Mouse (Mus musculus) macrophage (primary cell): ENCODE results near the gene Mapk8ip1. TPM values are rescaled to one million over a fixed set of nuclear protein-coding genes. Genes with fewer than 3 reads are reported as not detected.

Experiments
- H3K27ac ChIP-seq: fragments of 350-480 bp; formaldehyde crosslinking; 2 replicates; pipeline ENCODE4 v1.9.0; 2021
- H3K36me3 ChIP-seq: fragments of 350-480 bp; formaldehyde crosslinking; 2 replicates; pipeline ENCODE4 v1.9.0; 2021; ENCODE audit errors: inconsistent target
- H3K4me3 ChIP-seq: fragments of 350-480 bp; formaldehyde crosslinking; 2 replicates; pipeline ENCODE4 v1.9.0; 2021; ENCODE audit errors: inconsistent target
- H3K79me2 ChIP-seq: fragments of 350-480 bp; formaldehyde crosslinking; 2 replicates; pipeline ENCODE4 v1.9.0; 2021; ENCODE audit errors: inconsistent target
- WGBS: methylation state at CpG from one replicate; pipeline ENCODE4 v1.1.7; 2026; ENCODE audit warnings: inconsistent platforms; ENCODE audit not compliant: missing documents; 5-methylcytosine and 5-hydroxymethylcytosine counted together
- polyA plus RNA-seq: library from polyadenylated mRNA; stranded (reverse); fragments of 250-400 nt; gene quantifications from 3 replicates; pipeline ENCODE4 v1.2.4, GENCODE M21; 2018; ENCODE audit warnings: inconsistent platforms

The Mapk8ip1 gene
- polyA plus RNA-seq, 1 experiment from 2014 or later, result 0.09 TPM

- no peak overlapping the region for H3K4me3 ChIP-seq
- WGBS, result 84% methylated on average over 6 of the region's 6 CpGs
- no peak overlapping the region for H3K27ac ChIP-seq
- H3K36me3 ChIP-seq, result no peaks in the 10 kb centered on the region
- H3K79me2 ChIP-seq, result no peaks in the 10 kb centered on the region
Measured at GRCm38 (mm10) chr2:92390206-92390930, 10.7 kb downstream of the Mapk8ip1 start.

- H3K4me3 ChIP-seq, result no peak overlapping the region
- H3K27ac ChIP-seq, result no peak overlapping the region
- no peaks in the 10 kb centered on the region for H3K36me3 ChIP-seq
- 42% methylated on average over 10 of the region's 10 CpGs for WGBS
- no peaks in the 10 kb centered on the region for H3K79me2 ChIP-seq
Measured at GRCm38 (mm10) chr2:92389645-92390044, 11.4 kb downstream of the Mapk8ip1 start.

- Histone ChIP-seq H3K27ac (no peak overlapping the region), H3K4me3 (no peak overlapping the region), H3K79me2 (no peaks in the 10 kb centered on the region), H3K36me3 (no peaks in the 10 kb centered on the region)
- 5% methylated on average over 51 of the region's 62 CpGs for WGBS
Measured at GRCm38 (mm10) chr2:92388891-92389641, 12.0 kb downstream of the Mapk8ip1 start.

GRCm38 (mm10) chr2:92388081-92388517 lies 13.0 kb downstream of the Mapk8ip1 start:
- WGBS, result 94% methylated on average over 3 of the region's 3 CpGs
- H3K4me3 ChIP-seq, result no peak overlapping the region
- no peak overlapping the region for H3K27ac ChIP-seq
- no peaks in the 10 kb centered on the region for H3K36me3 ChIP-seq
- no peaks in the 10 kb centered on the region for H3K79me2 ChIP-seq

GRCm38 (mm10) chr2:92387646-92388045 lies 13.4 kb downstream of the Mapk8ip1 start:
- 83% methylated on average over 4 of the region's 4 CpGs for WGBS
- Histone ChIP-seq H3K36me3 (no peaks in the 10 kb centered on the region), H3K79me2 (no peaks in the 10 kb centered on the region), H3K4me3 (no peak overlapping the region), H3K27ac (no peak overlapping the region)

GRCm38 (mm10) chr2:92386821-92387570 lies 14.1 kb downstream of the Mapk8ip1 start:
- 90% methylated on average over 30 of the region's 30 CpGs for WGBS
- Histone ChIP-seq H3K4me3 (no peak overlapping the region), H3K36me3 (peaks cover 5% of the 10 kb centered on the region; the same call in 1 of the 2 replicates), H3K27ac (no peak overlapping the region), H3K79me2 (no peaks in the 10 kb centered on the region)

- Histone ChIP-seq H3K27ac (no peak overlapping the region), H3K79me2 (no peaks in the 10 kb centered on the region), H3K4me3 (no peak overlapping the region), H3K36me3 (peaks cover 19% of the 10 kb centered on the region)
- WGBS, result 87% methylated on average over 22 of the region's 22 CpGs
Measured at GRCm38 (mm10) chr2:92385113-92386051, 15.7 kb downstream of the Mapk8ip1 start.

- 48% methylated on average over 3 of the region's 4 CpGs for WGBS
- Histone ChIP-seq H3K4me3 (no peak overlapping the region), H3K36me3 (peaks cover 31% of the 10 kb centered on the region), H3K79me2 (no peaks in the 10 kb centered on the region), H3K27ac (no peak overlapping the region)
Measured at GRCm38 (mm10) chr2:92384101-92384500, 17.0 kb downstream of the Mapk8ip1 start.

GRCm38 (mm10) chr2:92382759-92383158 lies 18.3 kb downstream of the Mapk8ip1 start:
- no peak overlapping the region for H3K27ac ChIP-seq
- no peaks in the 10 kb centered on the region for H3K79me2 ChIP-seq
- H3K36me3 ChIP-seq, result peaks cover 45% of the 10 kb centered on the region
- 80% methylated on average over 4 of the region's 4 CpGs for WGBS
- H3K4me3 ChIP-seq, result no peak overlapping the region

- Histone ChIP-seq H3K4me3 (no peak within 1 kb of the TSS), H3K27ac (no peak within 1 kb of the TSS), H3K79me2 (peaks cover 5% of the 10 kb centered on the region; the same call in 1 of the 2 replicates), H3K36me3 (peaks cover 48% of the 10 kb centered on the region)
- WGBS, result 97% methylated on average over 5 of the region's 5 CpGs
Measured at GRCm38 (mm10) chr2:92381901-92382588, 19.0 kb downstream of the Mapk8ip1 start, which contains the start of gene 1700029I15Rik. 1700029I15Rik (plus strand) TSS chr2:92382538.

- Histone ChIP-seq H3K79me2 (peaks cover 13% of the 10 kb centered on the region; the same call in 1 of the 2 replicates), H3K27ac (no peak overlapping the region), H3K36me3 (peaks cover 48% of the 10 kb centered on the region), H3K4me3 (no peak overlapping the region)
- 86% methylated on average over 5 of the region's 5 CpGs for WGBS
Measured at GRCm38 (mm10) chr2:92381161-92381560, 19.9 kb downstream of the Mapk8ip1 start.

- H3K4me3 ChIP-seq, result no peak overlapping the region
Measured at GRCm38 (mm10) chr2:92380495-92381050, 20.5 kb downstream of the Mapk8ip1 start.

More at GRCm38 (mm10) chr2:92380495-92381050, 20.5 kb downstream of the Mapk8ip1 start:
- 82% methylated on average over 6 of the region's 6 CpGs for whole genome bisulfite sequencing
- H3K36me3 ChIP-seq, result peaks cover 48% of the 10 kb centered on the region
- no peak overlapping the region for H3K27ac ChIP-seq
- H3K79me2 ChIP-seq, result peaks cover 19% of the 10 kb centered on the region; the same call in 1 of the 2 replicates
